Mouse (Mus musculus) adrenal gland, postnatal 36 days (tissue): ENCODE measurements around the gene Dazap1. TPM values are rescaled to one million over a fixed set of nuclear protein-coding genes. Genes with fewer than 3 reads are reported as not detected.
"Not testable (repeated sequence)": the region's sequence is repeated elsewhere in the genome, so short reads cannot be mapped to it uniquely, and the experiment has no call there.

Source experiments
- DNase-seq, 2 experiments: peaks; one replicate each; pipeline ENCODE4 v3.0.0; 2021; ENCODE audit warnings: mixed read lengths in 1 of 2
- long read RNA-seq, 2 experiments: library from polyadenylated mRNA; stranded (forward); transcript quantifications; one replicate each; pipeline ENCODE4 v2.0.0; 2021; ENCODE audit warnings: borderline sequencing depth in 2 of 2
- total RNA-seq, 2 experiments: library from RNA; stranded (reverse); gene quantifications; 2 replicates each; pipeline ENCODE4 v1.2.3; 2021

Dazap1 gene
- total RNA-seq, result 10 to 100 TPM; 82.1 to 90.4 TPM
- long read RNA-seq, experiment 1, transcript Dazap1-203 (12 exons, 2,081 nt), result major isoform, 8 of 29 reads
- long read RNA-seq, experiment 1, partial matches to known transcripts, result 14 of 29 reads
- long read RNA-seq, experiment 1, other reads (novel, unspliced or antisense), result 7 of 29 reads
- long read RNA-seq, experiment 2, transcript Dazap1-203 (12 exons, 2,081 nt), result major isoform, 13 of 28 reads
- long read RNA-seq, experiment 2, partial matches to known transcripts, result 9 of 28 reads
- long read RNA-seq, experiment 2, other reads (novel, unspliced or antisense), result 4 of 28 reads

GRCm38 (mm10) chr10:80260642-80261584, at the start of gene Dazap1, which contains the start of gene Gamt:
Dazap1 (plus strand) TSS chr10:80261486.
Gamt (minus strand) TSS chr10:80261012.
- peak; percentile 99 to 100 for DNase-seq

GRCm38 (mm10) chr10:80211547-80212103, 49.7 kb upstream of the Dazap1 start:
- not testable (repeated sequence) for DNase-seq

DNA sequence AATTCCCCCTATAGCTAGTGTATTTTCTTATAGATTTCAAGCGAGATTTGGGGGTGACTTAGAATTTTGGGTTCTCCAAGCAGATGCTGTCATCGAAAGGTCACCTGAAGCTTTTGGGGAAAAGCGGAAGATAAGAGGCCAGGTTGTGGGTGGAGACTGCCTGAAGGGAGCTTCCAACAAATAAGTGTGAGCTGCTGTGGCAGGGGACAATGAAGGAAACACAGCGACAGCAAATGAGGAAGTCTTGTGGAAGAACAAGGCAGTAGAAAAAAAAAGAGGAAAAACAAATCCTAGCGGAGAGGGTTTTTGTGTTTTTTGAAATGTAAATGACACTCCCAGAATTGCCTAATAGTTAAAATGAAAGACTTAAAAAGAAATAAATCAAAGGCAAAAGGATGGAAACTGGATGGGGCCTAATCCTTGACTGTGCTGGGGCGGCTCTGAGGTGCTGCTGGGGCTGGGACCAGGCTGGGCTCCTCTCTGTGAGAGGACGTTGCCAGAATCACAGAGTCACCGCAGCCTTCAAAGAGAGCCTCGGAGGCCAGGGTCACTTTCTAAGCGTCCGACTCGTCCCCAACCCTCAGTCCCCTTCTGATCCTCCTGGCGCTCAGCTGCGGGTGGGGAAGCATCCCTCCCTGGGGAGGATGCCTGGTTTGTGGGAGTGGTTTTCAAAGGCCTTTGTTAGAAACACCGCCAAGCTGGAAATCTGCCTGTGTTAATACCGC, 46.1 kb upstream of the Dazap1 start:
- DNase-seq, result peak in 1 of 2 experiments; percentile 7

GRCm38 (mm10) chr10:80220676-80221075, 40.6 kb upstream of the Dazap1 start:
- no peak for DNase-seq

GRCm38 (mm10) chr10:80223137-80223536, 38.1 kb upstream of the Dazap1 start:
- DNase-seq, result not testable (repeated sequence)

GRCm38 (mm10) chr10:80226071-80226415, 35.2 kb upstream of the Dazap1 start:
- DNase-seq, result no peak

- DNase-seq, result peak; percentile 99 to 100
These were observed 34.7 kb upstream of the Dazap1 start, which contains the start of gene Mum1 for GRCm38 (mm10) chr10:80226416-80227165. Mum1 (plus strand) TSS chr10:80226434.

- DNase-seq, result no peak
These were observed 34.1 kb upstream of the Dazap1 start for GRCm38 (mm10) chr10:80227166-80227539.

- peak in 1 of 2 experiments; percentile 22 for DNase-seq
These were observed 33.2 kb upstream of the Dazap1 start for GRCm38 (mm10) chr10:80227877-80228775.

- no peak for DNase-seq
These were observed 25.0 kb upstream of the Dazap1 start for GRCm38 (mm10) chr10:80236145-80236825.

DNA sequence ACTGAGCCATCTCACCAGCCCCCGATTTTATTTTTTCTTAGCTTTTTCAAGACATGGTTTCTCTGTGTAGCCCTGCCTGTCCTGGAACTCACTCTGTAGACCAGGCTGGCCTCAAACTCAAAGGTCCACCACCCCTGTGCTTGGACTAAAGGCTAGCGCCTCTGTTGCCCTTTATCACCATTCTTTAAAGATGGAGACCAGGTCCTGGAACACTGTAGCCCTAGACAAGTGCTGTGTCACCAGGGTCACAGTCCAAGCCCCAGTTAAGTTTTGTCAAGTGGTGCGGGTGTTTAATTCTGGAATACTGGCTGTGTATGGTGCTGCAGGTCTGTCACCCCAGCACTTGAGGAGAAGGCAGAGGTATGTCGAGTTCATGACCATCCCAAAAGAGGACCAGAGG, 24.3 kb upstream of the Dazap1 start:
- no peak for DNase-seq

DNA sequence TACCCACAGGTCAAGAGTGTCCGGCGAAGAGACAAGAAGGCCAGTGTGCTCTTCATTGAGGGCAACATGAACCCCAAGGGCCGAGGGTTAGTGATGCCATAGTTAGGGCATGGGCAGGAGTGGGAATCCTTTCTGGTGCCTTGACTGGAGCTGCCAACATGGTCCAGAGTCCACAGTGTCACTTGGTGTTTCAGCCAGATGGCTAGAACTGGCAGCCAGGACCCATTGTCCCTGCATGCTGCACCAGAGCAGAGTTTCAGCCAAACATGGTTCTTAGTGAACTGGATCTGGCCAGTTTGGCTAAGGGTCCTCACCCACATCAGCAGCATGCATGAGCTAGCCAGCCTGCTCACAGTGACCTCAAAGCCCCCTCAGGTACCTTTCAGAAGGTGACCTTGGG, 23.0 kb upstream of the Dazap1 start:
- DNase-seq, result no peak

GRCm38 (mm10) chr10:80239791-80240190, 21.5 kb upstream of the Dazap1 start:
- DNase-seq, result no peak

- no peak for DNase-seq
These were observed 19.2 kb upstream of the Dazap1 start for GRCm38 (mm10) chr10:80242088-80242487.

DNA sequence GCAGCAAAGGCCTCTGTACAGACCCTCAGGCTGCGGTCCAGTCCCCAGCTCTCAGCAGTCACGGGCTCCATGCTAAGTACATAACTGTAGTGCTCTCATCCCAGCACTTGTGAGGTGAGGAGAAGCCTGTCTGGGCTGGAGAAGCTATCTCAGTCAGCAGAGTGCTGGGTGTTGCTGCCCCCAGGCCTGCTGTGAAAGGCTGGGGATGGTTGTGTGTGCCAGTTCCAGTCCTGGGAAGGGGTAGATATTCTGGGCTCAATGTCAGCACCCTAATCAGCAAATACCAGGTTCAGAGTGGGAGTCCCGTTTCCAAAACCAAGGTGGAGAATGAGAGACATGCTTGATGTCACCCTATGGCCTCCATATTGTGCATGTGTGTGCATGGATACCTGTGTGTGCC, 18.7 kb upstream of the Dazap1 start:
- no peak for DNase-seq

GRCm38 (mm10) chr10:80244791-80245399, 16.4 kb upstream of the Dazap1 start:
- DNase-seq, result peak in 1 of 2 experiments; percentile 40

DNA sequence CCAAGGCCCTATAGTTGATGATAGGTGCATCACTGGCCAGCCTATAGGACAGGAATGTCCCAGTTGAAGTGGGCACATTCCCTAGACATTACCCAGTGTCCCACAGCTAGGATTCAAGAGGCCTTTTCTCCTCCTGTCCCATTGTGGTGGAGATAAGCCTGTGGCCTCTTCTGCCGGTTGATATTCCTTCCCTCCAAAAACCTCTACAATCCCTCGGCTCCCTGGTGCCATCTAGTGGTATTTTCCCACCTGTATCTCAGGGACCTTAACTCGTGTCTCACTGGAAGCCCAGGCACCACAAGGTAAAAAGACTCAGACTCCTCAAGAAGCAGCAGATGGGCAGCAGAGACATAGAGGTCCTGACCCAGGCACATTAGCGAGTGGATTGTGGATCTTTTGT, 15.7 kb upstream of the Dazap1 start:
- peak; percentile 81 to 88 for DNase-seq

DNA sequence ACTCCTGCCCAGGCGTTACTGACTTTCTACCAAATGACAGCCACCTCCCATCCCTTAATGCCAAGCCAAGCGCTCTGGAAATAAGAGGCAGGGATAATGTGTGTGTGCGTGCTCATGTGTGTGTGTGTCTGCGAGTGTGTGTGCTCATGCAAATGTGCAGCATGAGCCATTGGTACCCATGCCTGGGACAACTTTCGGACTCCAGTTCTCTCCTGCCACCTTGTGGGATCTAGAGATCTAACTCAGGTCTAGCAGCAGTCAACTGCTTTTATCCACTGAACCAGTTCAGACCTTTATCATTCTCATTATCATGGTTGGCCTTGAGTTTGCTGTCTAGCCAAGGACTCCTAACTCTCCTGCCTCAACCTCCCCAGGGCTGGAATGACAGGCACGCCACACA, 13.4 kb upstream of the Dazap1 start:
- no peak for DNase-seq

GRCm38 (mm10) chr10:80248437-80248836, 12.8 kb upstream of the Dazap1 start:
- DNase-seq, result not testable (repeated sequence)
